In genomic region chr5:112924806-112925205, GRCm38 (mm10) we compare ENCODE assay signal across 19 mouse cellular contexts. TPM values are rescaled to one million over a fixed set of nuclear protein-coding genes. Genes with fewer than 3 reads are reported as not detected.
"Had no signal": no experiment of that assay in that cellular context is flagged by ENCODE, and none has a peak within 500 bp of the region (broad histone marks: within the 10 kb centered on the region; RNA-seq: fewer than 3 reads in every experiment).

No protein-coding gene starts in this region.

- H3K36me3 ChIP-seq: midbrain, embryonic 10.5 days; midbrain, embryonic 12.5 days had no signal

- H3K4me3 ChIP-seq: midbrain, embryonic 10.5 days; midbrain, embryonic 12.5 days; myocyte; neural tube, embryonic 13.5 days; neural tube, embryonic 15.5 days had no signal

- DNase-seq: lung, embryonic 14.5 days; lung, postnatal 10 days; lung, postnatal 4 days; midbrain, embryonic 14.5 days; retina, postnatal 1 day; right cerebral cortex, adult 18-20 months; right cerebral cortex, postnatal 25 days; right cerebral cortex, postnatal 4 days; spleen, adult 18-20 months; thymus, adult 18-20 months; thymus, postnatal 14 days; thymus, postnatal 36 days had no signal

- H3K27ac ChIP-seq: midbrain, embryonic 10.5 days; midbrain, embryonic 12.5 days; neural tube, embryonic 13.5 days; neural tube, embryonic 15.5 days had no signal

- H3K9ac ChIP-seq: lung, embryonic 14.5 days; midbrain, embryonic 12.5 days; neural tube, embryonic 13.5 days; neural tube, embryonic 15.5 days had no signal

- H3K27me3 ChIP-seq: midbrain, embryonic 12.5 days; neural tube, embryonic 13.5 days; neural tube, embryonic 15.5 days had no signal

- ATAC-seq: midbrain, embryonic 16.5 days had no signal

- H3K9me3 ChIP-seq: midbrain, embryonic 10.5 days; midbrain, embryonic 12.5 days; neural tube, embryonic 13.5 days; neural tube, embryonic 15.5 days had no signal

- H3K4me2 ChIP-seq: lung, embryonic 14.5 days; midbrain, embryonic 12.5 days; neural tube, embryonic 13.5 days; neural tube, embryonic 15.5 days had no signal

RNA-seq across cellular contexts. Expression of gene Myo18b, which starts 28.6 kb away (rescaled TPM):
- total RNA-seq: megakaryocyte-erythroid progenitor cell, adult 5-6 weeks had no signal
